Mouse (Mus musculus): ENCODE results near the gene Akap13.
"Not testable (repeated sequence)": the region's sequence is repeated elsewhere in the genome, so short reads cannot be mapped to it uniquely, and the experiment has no call there.

Akap13 gene

DNA sequence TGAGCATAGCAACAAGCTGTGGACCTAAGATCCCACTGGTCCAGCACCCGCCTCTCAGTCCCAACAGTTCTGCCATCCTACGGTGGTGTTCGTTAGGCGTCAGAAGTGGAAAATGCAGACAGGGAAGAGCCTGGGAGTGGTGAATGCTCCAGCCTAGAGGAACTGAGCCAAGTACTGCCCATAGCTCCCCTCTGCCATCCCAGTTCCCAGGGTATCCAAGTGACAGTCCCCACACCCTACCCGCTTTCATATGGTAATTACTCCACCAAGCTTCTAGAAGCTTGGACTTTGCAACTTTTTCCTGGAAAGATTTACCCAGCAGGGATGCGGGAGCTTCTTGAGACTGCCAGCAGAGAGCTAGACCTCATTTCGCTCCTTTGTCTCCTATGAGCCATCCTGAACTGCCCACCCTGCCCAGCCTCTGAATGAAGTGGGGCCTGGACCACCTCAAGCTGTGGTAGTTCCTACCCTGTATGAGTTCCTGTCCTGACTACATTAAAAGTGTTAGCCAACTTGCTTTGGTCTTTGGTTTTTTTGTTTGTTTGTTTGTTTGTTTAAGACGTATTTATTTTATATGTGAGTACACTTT is 300.6 kb downstream of the Akap13 start:
- no peak for DNase-seq (ENCODE audit: low read depth, low spot score)

DNA sequence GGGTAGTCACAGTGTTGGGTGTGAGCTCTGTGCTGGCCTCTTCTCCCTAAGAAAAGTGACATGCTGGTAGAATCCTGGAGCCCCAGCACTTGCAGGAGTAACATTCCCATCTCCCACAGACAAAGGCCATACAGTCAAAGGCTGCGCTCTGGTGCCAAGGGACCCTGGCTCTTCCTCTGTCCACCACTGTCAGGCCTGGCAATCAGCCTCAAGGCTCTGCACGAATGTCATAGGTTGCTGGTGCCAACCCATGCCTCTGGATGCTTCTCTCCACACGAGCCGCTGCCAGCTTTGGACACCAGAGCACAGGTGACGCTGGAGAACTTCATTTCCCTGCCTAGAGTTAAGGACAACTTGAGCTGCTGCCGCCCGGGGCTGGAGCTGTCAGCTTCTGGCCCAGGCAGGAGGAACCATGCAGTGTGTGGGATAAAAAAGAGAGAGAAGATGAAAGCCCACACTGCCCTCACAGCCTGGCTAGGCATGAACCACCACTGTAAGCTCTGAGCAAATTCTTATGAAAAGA is 304.7 kb downstream of the Akap13 start:
- no peak for DNase-seq (ENCODE audit: low read depth, low spot score)

DNA sequence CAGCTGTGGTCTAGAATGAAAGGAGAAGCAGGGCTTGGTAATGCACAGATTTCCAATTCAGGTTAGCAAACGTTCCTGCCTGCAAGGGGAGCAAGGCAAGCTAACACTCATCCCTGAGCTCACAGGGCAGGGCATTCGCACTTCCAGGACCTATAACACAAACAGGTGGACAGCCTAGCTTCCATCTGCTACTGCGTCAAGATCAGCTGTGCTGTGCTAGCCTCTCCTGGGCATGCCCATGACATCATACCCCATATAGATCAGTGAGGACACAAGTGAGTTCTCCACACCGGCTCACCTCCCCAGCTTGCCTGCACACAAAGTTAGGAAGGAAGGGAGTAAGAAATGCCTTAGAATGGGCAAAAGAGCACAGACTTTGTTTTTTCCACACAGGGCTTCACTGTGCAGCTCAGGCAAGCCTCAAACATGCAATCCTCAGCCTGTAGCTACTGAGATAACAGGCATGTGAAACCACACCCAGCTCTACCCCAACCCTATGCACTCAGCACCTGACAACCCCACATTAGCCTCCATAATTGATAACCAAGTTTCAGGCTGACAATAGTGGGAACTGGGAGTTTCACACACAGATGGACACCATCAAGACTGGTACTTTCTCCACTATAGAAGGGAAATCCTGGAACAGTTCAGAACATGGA is 305.5 kb downstream of the Akap13 start:
- DNase-seq (ENCODE audit: low read depth, low spot score): peak; percentile 54

DNA sequence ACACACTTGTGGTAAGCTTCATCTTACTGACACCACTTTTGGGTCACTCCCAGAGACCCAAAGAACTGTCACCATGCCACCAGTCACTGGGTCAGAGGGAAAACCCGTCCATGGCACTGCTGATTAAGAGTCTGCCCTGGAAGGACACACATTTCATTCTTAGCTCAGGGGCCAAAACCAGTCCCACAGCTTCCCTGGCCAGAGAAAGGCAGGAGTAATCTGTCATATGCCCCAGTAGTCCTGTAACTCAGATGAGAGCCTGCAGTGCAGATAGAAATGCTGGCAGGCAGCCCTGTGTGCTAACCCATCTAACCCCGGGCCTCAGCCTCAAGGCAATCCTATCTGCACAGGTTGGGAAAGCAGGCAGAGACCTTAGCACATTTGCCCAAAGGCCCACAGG is 306.9 kb downstream of the Akap13 start:
- DNase-seq (ENCODE audit: low read depth, low spot score): not testable (repeated sequence)

DNA sequence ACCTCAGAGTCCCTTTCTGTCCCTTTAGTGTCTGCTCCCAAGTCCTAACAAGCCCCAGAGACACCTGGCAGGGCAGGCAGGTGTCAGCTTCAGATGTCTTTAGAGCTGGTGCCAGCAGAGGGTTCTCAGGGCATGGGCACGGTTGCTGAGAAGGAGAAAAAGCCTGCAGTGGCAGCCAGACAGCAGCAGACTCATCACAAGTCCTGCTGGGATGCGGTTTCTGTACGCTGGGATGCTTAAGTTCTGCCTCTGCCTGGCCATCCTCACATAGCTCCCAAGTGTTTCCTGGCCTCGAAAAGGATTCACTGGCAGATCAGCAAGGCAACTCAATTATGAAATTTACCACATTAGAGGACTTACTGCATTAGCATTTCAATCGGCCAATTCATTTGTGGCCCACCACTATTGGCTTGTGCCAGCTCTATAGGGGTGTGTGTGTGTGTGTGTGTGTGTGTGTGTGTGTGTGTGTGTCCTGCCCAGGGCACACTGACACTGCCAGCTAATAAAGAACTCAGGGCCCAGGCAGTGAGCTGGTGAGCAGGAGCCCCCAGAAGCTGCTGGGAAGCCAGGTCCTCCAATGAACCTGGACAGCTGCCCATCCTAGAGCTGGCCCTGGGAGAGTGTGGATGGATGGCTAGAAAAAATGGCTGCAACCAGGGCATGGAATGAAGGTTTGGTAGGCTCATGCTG is 311.9 kb downstream of the Akap13 start:
- not testable (repeated sequence) for DNase-seq (ENCODE audit: low read depth, low spot score)

DNA sequence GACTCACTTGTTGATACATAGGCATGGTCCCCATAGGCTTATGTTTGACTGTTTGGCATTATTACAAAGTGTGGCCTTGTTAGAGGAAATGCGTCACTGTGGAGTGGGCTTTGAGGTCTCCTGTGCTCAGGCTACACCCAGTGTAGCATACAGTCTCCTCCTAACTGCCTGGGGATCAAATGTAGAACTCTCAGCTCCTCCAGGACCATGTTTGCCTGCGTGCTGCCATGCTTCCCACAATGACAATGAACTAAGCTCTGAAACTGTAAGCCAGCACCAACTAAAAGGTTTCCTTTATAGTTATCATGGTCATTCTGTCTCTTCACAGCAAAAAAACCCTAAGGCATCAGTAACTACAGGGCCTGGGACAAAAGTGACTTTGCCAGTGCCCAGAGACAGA is 312.8 kb downstream of the Akap13 start:
- no peak for DNase-seq (ENCODE audit: low read depth, low spot score)

DNA sequence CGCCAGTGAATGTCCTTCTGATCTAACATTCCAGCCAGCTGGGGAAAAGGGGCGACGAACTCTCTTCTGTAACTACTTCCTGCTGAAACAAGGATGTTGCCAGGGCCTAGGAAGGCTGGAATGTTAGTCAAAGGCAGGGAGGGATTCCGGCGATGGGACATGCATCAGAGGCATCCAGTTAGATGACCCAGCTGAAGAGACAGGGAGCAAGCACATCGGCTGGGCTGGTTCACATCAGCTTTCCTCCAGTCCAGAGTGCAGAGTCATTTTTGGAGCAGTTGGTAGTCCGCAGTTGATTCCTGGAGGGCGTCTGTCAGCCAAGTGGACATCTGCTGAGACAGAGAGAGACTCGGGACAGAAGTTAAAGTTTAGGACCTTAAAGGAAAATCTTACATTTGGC is 314.6 kb downstream of the Akap13 start:
- DNase-seq (ENCODE audit: low read depth, low spot score): no peak

DNA sequence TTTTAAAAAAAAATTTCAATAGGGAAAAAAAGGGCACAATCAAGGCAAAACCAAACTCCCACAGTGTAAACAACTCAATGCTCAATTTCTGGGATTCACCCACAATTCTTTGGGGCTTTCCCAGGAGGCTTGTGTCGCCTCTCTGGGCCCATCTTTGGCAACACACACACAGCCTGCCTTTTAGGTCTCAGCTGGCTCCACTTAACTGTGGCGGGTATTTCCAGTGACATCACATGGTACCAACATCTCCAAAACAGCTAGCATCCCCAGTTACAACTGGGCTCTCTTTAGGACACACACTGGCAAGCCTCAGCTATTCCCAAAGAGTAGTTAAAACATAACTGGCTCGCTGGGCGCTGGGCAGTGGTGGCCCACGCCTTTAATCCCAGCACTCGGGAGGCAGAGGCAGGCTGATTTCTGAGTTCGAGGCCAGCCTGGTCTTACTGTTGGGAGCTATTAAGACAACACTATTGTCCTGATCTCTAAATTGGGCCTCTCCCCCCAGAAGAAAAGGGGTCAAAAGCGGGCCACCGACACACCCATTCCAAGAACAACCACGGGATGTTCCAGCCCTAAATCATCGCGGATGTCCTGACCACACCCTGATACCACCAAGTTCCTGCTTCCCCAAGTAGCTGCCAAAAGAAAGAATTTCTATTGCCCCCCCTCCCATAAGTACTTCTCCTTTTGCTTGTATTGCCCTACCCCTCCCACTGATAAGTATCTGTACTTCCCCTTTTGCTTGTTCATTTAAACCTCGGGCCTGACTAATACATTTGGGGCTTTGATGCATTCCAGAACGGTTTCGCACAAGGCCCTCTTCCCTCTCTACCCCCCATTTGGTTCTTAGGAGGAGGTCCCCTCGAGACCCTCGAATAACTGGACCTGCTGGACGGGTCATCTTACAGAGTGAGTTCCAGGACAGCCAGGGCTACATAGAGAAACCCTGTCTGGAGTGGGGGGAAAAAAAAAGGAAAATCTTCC is 319.1 kb downstream of the Akap13 start:
- DNase-seq (ENCODE audit: low read depth, low spot score): not testable (repeated sequence)

DNA sequence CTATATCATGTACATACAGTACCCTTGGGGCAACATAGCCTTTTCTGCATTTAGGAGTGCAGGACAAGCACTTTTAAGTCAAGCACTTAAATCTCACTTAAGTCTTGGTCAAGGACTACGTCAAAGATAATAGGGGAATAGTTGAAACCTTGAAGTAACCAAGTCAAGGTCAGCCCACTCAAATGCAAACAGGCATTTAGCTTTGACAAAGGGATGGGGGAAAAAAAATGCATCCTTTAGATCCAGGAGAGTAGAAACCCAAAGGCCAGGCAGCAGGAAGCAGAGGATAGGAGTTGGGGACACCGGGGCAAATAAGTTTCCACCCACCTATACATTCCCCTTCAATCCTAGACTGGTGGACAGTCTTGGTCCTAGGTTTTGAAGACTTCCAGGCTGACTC is 322.7 kb downstream of the Akap13 start:
- no peak for DNase-seq (ENCODE audit: low read depth, low spot score)

DNA sequence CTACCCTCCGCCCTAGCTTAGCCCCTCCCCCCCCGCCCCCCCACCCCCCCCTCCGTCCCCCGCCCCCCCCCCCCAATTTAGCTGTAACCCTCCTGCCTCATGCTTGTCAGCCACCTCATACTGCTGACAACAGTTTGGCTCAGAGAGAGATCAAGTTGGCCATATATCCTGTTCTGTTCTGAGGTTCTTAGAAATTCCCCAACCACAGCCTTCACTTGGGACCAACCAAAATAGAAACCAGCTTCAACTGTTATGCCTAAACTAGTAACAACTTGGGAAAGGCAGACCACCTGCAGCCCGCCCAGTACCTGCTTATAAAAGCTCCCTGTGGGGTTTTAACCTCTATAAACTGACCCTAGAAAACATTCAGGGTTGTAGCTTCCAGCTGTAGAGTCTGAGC is 325.5 kb downstream of the Akap13 start:
- no peak for DNase-seq (ENCODE audit: low read depth, low spot score)

DNA sequence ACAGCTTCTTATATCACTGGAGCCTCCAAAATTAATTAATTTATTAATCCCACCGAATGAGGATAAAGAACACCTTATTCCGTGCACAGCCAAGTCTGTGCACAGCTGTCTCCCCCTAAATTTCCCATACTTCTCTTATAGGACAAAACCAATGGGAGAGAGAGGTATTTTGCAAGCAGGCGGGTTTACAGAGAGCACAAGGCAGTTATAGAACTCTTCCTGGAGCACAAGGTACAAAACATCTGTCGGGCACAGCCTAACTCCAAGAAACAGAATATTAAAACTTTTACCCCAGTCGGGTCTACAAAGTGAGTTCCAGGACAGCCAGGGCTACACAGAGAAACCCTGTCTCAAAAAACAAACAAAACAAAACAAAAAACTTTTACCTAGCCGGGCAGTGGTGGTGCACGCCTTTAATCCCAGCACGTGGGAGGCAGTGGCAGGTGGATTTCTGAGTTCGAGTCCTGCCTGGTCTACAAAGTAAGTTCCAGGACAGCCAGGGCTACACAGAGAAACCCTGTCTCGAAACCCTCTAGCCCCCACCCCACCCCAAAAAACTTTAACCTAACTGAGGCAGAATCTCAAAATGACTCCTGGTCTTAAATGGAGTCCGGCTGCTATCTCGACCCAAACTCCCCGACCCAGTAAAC is 326.1 kb downstream of the Akap13 start:
- DNase-seq (ENCODE audit: low read depth, low spot score): no peak

DNA sequence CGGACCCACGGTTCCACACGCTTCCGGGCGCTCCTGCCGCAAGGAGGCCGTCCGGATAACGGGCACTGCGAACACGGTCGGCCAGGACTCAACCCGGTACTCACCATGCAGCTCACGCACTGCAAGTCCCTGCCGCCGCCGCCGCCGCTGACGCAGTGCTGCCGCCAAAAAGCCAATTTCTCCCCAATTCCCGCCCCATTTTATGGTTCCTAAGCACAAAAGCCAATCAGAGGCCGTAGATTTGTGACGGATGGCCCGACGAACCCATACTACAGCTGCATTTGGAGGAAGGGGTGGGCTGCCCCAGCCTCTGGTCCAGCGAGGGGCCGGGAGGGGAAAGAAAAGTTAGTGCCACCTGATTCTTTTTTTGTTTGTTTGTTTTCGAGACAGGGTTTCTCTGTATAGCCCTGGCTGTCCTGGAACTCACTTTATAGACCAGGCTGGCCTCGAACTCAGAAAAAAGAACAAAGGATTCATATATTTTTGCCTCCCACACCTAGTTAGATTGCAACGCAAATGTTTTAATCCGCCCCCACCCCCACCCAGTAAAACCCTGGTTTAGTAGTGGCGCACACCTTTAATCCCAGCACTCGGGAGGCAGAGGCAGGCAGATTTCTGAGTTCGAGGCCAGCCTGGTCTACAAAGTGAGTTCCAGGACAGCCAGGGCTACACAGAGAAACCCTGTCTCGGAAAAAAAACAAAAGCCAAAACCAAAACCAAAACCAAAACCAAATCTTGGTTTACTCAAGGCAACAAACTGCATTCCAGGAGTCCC is 326.8 kb downstream of the Akap13 start:
- DNase-seq (ENCODE audit: low read depth, low spot score): peak; percentile 84

DNA sequence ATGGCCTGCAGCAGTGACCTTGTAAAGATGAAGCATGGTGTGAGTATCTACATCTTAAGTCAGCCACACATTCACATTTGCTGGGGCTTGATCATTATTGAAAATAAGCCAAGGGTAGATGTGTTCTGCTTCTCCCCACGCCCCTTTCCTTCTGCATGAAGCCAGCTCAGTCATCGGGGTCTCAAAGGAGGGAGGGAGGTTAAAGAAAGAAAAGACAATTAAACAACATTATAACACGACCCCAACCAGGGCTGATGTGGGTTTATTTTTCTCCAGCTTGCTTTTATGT is 327.3 kb downstream of the Akap13 start:
- no peak for DNase-seq (ENCODE audit: low read depth, low spot score)

DNA sequence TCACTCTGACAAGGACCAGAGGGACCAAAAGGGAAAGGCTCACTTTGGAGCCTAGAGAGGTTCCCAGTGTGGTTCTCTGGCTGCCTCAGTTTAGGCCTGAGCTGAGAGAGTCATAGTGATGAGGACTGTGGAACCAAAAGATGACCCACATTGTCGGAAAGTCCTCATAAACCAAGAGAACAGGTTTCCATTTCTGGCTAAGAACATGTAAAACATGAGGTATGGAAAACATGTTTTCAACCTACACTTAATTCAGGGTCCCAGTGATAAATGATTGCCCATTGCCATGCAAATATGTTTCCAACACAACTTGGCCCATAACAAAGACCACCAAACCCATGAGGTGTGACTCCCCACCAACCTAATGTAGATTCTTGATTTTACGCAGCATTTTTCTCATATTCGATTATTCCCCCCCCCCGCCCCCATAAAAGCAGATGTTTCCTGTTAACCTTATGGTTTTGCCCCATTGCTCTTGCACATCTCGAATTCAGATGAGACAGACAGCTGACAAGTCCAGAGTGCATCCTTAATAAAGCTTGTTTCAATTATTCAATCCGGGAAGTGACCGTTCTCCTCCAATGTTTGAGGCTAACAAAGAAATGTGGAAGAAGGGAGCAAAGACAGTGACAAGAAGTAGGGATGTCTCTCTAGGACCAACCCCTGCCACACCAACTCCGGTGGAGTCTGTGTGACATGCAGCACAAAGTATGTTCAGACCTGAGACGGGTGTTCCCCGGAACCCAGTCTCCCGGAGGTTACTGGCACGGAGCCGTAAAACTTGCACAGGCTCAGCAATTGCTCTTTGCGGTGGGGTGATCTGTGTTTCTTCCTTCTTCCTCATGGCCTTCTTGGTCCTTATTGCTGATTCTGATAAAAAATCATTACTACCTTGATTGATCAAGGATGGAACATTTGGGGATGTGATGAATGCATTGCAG is 330.3 kb downstream of the Akap13 start:
- DNase-seq (ENCODE audit: low read depth, low spot score): no peak

DNA sequence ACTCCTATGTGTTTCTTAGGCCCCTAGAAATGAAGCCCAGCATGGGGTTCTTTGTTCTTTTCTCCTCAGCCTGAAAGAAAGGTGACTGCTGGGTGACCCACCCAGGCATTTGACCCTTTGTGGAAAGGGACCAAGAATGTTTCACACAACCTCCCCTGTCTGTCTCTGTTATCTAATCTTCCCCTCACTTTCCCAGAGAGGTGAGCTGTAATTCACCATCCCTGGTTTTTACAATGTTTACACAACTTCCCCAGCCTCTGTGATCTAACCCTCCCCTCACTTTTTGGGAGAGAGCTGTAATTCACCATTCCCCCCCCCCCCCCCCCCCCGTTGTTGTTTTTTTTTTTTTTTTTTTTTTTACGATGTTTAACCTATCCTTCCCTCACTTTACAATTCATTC is 331.5 kb downstream of the Akap13 start:
- DNase-seq (ENCODE audit: low read depth, low spot score): no peak

DNA sequence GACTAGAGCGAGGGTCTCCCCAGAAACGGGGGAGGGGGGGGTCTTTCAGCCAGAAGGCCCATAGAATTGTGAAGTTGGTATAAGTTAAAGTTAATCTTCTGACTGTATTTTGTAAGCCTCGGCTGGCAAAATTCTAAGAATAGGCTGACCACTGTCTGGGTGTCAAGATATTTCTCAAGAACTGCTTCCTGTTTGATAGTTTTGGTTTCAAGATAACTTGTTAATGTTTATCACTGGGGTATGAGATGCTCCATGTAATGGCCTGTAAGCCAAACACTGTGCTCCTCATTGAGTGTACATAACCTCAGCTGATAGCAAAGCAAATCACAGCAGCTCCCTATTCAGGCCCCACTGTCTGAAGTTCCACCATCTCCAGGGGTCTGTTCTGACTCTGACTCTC is 332.0 kb downstream of the Akap13 start:
- DNase-seq (ENCODE audit: low read depth, low spot score): no peak

DNA sequence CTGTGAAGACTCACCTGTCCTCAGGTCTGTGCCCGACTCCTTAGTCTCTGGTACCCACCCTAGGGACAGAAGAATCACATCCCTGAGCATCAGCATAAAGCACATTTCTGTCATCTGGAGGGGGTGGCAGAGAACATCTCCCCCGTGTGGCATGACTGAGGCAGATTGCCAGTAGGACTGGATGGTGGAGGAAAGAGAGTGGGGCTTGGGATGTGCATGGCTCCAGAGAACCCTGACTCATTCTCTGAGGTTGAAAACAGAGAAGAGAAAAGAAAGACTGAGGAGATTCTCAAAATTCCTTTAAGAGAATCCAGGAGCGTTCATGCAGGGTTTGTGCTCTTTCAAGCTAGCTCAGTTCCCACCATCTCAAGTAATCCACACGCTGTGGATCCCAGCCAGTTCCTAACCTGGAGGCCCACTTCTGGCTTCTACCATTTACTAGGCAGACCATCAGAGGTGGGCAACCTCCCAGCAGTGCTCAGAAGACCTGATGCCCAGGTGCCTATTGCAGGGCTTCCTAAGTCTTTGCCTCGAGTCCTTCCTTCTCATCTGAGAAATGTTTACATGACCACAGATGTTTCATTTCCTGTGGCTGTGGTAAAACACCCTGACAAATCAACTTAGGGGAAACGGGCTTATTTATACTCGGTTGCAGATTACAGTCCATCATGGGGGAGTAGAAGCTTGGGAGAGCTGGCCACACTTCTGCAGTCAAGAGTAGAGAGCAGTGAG is 332.9 kb downstream of the Akap13 start:
- DNase-seq (ENCODE audit: low read depth, low spot score): not testable (repeated sequence)

DNA sequence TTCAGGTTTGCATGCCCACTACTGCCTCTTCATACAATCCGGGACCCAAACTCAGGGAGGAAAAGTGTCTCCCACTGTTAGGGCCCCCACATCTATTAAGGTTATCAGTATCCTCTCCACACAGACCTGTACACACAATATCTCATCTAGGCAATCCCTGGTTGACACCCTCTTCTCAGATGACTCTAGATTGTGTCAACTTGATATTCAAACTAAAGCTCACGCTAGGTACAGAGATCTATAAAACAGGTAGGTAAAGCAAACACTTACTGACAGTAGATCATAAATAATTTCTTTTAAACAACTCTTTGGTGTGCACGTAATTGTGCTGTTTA is 333.4 kb downstream of the Akap13 start:
- DNase-seq (ENCODE audit: low read depth, low spot score): not testable (repeated sequence)

DNA sequence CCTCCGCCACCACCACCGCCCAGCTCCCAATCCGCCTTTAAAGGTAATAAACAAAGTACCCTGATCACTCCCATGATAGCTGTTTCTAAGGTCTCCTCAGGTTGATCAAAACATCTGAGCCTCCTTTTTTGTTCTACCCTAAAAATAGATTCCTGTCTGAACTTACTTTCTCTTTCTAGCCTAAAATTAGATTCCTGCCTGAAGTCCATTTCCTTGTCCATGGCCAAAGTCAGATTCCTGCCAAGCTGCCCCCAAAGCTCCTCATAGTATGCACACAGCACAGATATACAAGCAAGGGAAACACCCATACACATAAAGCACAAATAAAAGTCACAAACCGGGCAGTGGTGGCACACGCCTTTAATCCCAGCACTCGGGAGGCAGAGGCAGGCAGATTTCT is 334.4 kb downstream of the Akap13 start:
- no peak for DNase-seq (ENCODE audit: low read depth, low spot score)
